Mouse (Mus musculus) lung, postnatal 4 days (tissue): ENCODE measurements around the gene Zfp282.
"Not testable (repeated sequence)": the region's sequence is repeated elsewhere in the genome, so short reads cannot be mapped to it uniquely, and the experiment has no call there.

Experiments
- DNase-seq, 2 experiments: peaks; one replicate each; pipeline ENCODE4 v3.0.0; 2021

The Zfp282 gene

DNA sequence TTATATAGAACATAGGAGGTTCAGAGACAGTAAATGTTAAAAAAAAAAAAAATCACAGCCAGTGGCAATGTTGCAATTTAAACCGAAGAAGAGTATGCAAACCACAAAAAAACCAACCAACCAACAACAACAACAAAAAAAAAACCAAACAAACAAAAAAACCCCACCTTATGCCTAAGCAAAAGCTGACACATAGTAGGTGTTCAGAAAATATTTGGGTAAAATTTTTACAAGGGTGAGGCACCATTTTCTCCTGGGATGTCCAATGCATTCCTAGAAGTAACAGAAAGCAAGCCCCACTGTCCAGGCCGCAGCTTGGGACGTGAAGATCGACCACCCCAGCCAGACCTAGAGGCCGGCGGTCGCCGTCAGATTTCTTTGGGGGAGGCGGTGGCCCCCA, at the start of gene Zfp282:
Zfp282 (plus strand) TSS at position 147 of the 400 bp plus-strand sequence.
- no peak for DNase-seq

DNA sequence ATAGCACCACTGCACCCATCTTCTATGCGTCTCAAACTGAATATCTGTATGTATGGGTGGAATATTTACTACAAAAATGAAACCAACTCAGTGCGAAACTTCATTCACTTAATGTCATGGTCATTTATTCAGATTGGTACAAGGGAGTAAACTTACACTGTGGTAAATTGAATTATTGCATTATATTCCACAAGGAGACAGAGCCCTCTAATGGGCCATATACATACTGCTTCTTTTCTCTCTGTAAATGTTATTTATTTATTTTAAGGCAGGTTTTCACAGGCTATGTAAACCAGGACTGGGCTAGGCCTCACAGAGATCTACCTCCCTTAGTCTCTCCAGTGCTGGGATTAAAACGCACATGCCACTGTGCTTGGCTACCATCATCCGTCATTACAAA, 49.5 kb upstream of the Zfp282 start:
- no peak for DNase-seq

DNA sequence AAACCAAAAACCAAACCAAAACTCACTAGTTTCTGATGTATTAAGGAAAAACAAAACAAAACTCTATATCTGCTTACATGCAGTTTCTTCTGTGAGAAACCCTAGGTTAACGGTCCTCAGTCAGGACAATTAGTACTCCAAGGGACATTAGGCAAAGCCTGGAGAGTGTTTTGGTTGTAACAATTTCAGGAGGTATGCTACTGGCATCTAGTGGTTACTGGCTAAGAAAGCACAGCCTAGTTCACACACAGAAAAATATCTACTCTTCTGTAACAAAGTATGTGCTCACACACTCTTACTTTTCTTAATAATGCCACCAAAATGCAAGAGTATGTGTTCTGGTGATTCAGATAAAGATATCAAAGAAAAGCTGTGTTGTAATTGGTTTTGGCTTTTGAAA, 48.1 kb upstream of the Zfp282 start:
- no peak for DNase-seq

DNA sequence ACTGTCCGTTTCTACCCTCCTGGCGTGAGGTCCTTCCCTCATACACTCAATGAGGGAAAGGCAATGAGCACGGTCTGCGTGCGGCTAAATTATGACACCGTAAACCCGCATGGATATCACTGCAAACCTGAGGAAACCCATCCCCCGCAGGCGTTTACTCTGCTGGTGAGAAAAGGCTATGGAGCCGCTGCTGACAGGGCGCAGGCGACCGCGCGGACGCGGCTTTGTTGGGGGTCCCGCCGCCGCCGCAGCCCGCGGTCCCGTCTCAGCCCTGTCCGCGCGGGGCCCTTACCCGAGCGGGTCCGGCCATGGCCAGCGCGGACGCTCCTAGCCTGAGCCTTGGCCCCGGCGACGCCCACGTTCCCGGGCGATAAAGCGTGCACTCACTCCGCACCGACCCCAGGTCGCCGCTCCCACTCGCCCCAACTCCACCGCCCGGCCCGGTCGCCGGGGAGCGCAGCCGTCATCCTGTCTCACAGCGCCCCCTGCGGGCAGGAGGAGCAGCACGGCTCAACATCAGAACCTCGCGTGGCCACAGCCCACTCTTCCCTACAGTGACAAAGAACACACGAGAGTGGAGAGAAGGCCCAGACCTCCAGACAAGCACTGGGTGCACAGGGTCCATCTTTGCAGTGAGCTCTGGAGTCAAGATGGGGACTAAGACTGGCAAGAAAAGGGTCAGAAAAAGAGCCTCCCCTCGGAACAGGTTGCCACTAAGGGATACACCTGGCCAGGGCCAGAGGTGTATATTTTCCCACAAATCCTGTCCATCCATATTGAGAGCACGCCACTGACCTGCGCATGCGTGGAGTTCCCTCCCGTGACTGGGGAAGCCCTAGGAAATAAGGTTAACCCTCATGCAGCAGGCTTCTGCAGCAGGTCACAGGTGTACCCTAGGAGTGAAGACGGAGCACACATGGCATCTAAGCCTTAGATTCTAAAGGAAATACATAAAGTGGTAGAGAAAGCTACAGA, 46.6 kb upstream of the Zfp282 start, which contains the start of gene Zfp786:
Zfp786 (minus strand) TSS at position 764 of the 975 bp plus-strand sequence.
- DNase-seq, result peak; percentile 93 to 95

DNA sequence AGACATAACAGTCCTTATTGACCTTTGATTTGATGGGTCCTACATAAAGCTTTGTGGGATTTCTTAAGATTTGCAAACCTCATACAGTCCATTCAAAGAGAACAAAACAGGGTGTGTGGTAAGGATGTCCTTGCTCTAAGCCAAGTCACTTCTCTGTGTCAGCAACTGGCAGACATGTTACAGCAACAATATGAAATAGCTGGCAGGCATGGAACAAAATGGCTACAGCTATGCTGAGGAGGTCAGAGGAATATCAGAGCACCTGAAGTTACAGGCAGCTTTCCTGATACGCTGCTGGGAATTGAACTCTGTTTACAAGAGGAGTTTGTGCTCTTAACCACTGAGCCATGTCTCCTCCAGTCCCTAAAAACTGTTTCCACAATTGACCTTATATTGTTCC, 44.8 kb upstream of the Zfp282 start:
- DNase-seq, result no peak

DNA sequence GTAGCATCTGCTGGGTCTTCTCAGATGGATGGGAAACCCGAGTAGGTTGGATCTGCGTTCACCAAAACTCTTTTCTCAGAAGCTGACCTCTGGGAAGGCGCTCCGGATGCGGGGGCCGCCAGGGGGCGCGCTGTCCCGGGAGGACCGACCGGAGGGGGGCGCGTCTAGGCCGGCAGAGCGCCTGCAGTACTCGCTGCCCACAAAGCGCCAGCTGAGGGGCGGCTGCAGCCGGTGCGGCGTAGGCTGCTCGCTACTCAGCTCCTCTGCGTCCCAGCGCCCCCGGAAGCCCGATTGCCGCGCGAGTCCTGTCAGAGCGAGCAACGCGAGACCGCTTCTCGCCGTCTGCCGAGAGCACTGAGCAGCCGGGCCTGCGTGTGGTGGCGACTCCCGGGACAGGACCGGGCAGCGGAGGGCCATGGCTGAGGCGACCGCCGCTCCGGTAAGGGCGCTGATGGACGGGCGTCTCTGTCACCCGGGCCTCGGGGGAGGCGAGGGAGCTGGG, 41.5 kb upstream of the Zfp282 start, which contains the start of gene Zfp398:
Zfp398 (plus strand) TSS at position 180 of the 502 bp plus-strand sequence.
- peak; percentile 97 for DNase-seq

DNA sequence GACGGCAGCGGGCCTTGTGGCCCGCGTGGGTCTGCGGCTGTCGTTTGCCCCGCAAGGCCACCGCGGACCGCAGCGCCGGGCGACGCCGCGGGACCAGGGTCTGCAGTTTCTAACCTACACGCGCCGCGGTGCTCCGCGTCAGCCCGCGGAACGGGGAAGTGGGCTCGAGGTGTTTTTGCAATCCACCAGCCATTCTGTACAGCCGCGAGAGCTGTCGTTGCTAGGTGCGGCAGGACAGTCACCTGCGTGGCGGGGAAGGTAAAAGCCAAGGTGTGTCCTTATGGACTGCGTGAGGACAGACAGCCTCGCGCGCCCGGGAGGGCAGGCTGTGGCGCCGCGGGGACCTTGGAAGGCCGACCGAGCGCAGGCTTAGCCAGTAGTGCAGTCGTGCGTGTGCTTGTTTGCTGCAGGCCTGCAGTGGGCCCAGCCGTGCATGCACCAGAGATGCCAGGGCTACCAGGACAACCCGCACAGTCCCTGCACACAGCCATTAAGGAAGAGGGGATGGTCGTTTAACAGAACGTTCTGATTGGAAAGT, 41.0 kb upstream of the Zfp282 start:
- peak; percentile 64 to 68 for DNase-seq

DNA sequence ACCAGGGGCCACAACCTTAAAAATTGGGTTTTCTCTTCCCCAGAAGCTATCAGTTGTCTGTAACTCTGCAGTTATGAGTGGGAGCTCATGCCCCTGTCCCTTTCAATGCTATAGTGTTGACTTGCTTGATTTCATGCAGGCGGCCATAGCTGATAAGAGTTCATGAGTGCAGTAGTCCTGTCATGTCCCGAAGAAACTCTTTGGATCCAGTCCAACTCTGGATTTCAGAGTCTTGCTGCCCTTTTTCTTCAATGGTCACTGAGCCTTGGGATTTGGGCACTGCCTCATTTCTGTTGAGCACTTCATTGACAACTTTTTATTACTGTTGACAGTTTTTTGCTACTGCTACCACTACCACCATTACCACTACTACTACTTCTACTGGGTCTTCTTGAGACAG, 39.4 kb upstream of the Zfp282 start:
- DNase-seq, result no peak

DNA sequence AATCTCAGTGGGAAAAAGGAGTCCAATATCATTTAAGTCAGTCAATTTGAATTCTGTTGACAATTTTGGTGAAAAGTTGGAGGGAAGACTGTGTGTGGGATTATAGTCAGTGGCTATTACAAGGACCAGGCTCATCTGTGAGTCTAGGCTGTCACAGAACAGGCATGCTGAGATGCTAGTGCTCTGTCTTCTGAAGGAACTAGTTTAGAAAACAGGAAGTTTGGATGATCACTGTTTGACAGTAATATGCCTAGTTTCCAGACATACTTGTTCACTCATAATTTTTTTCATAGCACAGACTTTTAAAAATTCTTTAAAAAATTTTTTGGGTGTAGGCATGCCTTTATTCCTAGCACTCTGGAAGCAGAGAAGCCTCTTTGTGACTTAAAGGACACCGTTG, 35.9 kb upstream of the Zfp282 start:
- DNase-seq, result no peak

DNA sequence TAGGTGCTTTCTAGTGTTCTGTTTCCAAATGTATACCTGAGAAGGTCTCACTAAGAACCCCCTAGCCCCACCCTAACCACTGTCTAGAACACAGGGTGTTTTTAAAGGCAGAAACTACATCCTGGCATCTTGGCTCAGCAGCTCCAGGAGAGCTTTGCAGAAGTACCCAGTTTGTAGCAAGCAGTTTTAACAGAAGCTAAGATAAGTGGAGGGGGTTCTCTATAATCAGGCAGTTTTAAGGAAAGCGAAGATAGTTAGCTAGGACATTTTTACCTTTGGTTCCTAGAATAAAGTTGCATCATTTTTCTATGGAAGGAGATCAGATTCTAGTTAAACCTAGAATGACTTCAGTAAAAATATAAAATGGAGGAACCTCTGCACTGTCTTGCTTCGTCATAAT, 35.2 kb upstream of the Zfp282 start:
- no peak for DNase-seq

DNA sequence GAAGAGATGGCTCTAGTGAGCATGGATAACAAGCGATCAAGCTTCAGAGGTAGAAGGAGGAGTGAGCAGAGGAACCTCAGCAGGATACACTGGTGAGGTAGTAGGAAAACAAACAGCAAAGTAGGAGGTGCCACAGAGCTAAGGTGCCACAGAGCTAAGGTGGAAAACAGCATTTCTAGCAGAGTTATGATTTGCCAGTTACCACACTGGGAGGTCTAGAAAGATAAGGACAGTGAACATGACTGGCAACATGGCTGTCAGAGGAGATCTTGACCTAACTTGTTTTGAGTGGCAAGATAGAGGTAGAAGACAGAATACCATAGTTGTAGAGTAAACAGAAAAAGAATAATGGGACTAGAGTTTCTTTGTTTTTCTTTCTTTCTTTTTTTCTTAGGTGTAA, 34.7 kb upstream of the Zfp282 start:
- DNase-seq, result no peak

DNA sequence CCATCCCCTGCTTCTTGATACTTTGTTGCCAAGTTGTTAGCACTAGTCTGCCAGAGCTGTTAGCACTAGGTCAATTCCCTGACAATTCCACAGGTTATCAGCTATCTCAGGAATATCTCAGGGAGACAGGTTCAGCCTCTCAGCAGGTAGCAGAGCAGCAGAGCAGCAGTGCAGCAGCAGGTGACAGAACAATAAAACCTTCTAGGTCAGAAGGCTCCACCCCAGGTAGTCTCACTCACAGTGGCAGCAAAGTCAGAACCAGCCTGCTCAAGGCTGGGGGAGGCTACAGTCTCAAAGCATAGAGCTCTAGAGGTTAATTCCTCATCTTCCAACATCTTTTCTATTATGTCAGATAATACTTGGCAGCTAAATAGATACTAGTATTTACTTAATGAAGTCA, 31.2 kb upstream of the Zfp282 start:
- DNase-seq, result no peak

DNA sequence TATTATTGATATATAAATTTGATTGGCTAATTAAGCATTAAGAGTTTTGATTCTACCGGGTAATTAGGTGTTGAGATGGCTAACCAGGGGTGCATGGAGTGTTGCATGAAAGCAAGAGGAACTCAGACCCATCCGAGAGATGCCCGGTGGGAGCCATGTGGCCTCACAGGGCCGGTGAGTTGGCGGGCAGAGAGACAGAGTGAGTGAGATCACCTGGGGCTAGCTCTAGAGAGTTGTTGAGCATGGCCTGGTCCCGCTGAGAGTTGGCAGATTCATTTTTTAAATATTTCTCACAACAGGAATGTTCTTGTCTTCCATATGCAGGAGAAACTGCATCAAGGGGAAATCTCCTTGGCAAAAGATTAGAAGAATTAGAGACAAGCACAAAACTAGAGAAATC, 19.8 kb upstream of the Zfp282 start:
- DNase-seq, result peak in 1 of 2 experiments; percentile 18

DNA sequence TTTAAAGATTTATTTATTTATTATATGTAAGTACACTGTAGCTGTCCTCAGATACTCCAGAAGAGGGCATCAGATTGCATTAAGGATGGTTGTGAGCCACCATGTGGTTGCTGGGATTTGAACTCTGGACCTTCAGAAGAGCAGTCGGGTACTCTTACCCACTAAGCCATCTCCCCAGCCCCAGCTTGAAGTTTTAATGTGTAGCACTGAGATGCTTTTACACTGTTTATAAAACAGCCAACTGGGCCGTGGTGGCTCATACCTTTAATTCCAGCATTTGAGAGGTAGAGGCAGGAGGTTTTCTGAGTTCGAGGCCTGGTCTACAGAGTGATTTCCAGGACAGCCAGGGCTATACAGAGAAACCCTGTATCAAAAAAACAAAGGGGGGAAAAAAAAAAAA, 19.3 kb upstream of the Zfp282 start:
- not testable (repeated sequence) for DNase-seq

DNA sequence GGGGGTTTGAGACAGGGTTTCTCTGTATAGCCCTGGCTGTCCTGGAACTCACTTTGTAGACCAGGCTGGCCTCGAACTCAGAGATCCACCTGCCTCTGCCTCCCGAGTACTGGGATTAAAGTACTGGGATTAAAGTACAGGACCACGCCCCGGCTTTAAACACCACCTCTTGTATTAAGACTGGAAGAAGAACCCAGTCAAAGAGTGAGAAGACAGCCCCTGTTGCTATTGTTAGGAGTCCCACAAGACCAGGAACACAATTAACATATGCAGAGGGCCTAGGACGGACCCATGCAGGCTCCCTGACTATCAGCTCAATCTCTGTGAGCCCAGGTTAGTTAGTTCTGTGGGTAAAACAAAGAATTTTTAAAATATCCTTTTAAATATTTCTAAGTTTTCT, 4.7 kb upstream of the Zfp282 start:
- no peak for DNase-seq

DNA sequence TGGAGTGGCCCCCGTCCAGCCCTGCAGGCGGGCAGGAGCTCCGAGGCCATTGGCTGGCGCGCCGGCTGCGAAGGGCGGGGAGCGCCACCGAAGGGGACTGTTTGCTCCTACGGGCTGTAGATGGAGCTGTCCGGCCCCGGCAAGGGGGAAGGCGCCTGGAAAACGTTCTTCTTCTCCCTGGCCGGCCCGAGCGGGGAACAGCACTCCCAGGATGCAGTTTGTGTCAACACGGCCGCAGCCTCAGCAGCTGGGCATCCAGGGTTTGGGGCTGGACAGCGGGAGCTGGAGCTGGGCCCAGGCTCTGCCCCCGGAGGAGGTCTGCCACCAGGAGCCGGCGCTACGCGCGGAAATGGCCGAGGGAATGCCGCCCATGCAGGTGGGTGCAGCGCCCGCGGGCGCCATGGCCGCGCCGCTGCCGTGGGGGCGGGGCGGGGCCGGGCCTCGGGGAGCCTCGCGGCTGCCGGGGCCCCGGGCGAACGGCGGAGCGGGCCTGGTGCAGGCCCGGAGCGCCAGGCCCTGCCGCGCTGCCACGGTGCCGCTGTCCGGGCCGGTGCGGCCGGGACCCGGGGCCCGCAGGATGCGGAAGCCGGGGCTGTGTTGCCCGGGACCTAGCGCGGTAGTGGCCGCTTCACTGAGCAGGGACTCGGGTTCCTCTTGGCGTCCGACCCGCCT, 593 bp downstream of the Zfp282 start:
- peak; percentile 94 to 97 for DNase-seq

DNA sequence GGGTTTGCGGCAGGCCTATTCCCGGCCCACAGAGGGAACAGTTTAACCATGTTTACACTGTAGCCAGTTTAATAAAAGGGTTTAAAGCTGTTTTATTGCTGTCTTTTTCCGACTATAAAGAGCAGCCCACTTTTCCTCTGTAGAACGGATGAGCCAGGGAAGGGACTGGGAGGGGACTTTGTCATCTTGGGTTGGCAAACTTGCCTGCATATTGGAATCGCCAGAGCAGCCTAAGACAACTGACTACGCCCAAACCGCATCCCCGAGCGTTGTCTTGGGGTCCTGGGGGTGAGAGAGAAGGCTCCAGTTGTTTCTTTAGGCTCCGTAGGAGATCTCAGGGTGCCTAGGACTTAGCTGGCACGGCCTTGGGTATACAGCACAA, 1.1 kb downstream of the Zfp282 start:
- DNase-seq, result no peak

DNA sequence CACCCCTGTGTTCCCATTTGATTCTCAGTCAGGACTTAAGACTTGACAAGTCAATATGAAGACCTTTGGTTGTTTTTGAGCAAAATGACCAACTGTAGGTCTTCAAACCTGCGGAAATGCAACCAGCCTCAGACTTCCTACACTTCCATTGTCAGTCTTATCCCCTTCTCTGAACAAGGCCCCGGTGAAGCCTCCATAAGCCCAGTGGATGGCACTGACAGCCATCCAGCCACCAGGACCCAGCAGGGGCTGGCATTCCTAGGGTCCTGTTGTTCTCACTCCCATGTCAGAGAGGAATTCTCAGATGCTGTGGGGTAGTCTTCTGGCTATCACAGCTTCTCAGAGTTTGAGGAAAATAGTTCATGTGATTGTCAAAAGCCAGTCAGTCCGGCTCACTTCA, 1.6 kb downstream of the Zfp282 start:
- DNase-seq, result no peak

DNA sequence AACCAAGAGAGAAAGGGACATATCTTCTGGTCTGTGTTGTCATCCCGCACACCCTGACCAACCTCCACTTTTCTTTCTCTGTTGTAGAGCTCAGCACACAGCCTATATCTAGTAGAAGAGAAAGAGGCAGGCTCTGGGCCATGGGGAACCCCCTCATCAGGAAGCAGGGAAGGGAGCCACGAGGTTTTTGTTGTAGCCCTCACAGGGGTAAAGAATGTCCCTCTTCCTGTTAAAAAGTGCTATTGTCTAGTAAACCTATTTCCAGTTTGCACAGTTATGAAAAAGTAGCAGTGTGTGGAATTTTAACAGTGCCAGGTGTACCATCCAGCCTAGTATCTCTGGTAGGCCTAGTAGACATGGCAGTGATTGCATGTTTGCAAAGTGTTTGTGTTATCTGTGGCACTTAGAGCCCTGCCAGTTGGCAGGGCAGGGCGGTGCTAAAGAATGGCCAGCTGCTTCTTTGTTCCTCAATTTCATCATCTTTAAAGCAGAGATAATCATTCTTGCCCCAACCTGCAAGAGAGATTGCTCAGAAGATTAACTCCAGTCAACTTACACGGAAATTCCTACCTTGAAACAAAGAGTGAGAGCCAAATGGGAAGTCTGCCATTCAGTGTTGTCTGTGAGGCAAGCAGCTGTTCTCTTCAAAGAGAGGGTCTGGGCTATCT, 2.2 kb downstream of the Zfp282 start:
- DNase-seq, result no peak

DNA sequence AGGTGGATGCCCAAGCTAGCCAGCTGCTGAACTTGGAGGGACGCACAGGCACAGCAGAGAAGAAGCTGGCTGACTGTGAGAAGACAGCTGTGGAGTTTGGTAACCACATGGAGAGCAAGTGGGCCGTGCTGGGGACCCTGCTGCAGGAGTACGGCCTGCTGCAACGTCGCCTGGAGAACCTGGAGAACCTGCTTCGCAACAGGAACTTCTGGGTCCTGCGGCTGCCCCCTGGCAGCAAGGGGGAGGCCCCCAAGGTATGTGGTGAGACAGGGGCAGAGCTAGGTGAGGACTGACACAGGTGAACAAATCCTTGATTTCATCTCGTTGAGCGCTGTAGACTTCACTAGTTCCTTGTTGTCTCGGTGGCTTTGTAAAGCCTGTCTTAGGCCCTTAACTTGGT, 3.2 kb downstream of the Zfp282 start:
- no peak for DNase-seq

DNA sequence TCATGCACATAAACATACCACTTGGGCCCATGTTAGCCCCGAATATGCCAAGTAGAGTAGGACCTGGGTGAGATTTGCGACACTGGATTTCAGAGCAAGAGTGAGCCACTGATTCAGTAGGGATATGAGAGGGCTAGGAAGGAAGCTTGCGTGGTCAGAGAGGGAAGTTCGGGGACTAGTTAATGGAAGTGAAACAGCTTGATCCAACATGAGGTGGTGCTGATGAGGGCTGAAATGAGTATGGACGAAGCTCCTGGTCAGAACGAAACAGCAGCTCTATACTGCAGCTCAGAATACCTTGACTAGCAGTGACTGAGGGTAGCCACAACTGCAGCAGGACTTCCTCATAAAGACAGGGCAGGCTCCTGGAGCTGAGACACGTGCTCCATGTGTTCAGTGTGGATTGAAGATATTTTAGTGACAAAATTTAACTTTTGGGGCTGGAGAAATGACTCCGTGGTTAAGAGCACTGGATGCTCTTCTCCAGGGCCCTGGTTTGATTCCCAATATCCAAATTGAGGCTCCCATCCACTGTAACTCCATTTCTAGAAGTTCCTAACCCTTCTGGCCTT, 11.9 kb downstream of the Zfp282 start:
- DNase-seq, result no peak

DNA sequence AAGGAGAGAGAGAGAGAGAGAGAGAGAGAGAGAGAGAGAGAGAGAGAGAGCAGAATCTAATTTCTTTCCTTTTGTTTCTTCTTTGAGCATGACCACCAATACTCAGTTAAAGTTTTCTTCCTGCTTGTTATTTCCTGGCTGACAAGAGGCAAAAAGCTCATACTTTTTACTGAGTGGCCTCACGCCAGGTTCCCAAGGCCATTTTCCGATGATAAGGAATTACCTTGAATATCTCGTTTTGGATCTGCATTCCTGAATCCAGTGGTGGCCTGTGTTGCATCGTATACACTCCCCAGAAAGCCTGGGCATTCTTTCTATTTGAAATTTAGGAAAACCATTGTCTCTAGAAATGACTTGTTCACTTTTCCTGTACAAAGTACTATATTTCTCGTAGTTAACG, 22.4 kb downstream of the Zfp282 start:
- DNase-seq, result no peak

DNA sequence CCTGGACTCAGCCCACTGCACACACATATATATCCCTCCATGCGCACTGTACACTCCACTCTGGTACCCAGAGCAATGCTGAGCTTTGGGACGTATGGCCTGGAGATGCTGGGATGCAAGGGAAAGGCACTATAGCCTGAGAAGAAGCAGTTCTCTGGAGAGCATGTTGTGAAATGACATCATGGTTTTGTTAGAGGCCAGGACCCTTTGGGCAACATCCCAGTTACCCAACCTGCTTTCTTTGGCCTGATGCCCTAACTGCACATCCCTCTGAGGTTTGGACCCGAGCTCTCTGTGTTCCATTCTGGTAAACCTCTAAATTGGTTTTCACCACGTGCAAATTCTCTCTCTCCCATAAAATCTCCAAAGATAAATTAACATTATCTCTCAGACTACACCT, 26.6 kb downstream of the Zfp282 start:
- DNase-seq, result no peak
